Mouse (Mus musculus) forebrain, embryonic 13.5 days (tissue): Measurements from ENCODE around the gene Rrbp1. TPM values are rescaled to one million over a fixed set of nuclear protein-coding genes. Genes with fewer than 3 reads are reported as not detected.

Experiments
- ATAC-seq: fragments of 200-750 bp; cut with Nextera tagmentation; 2 replicates; pipeline ENCODE4 v1.8.0; 2017
- H3K27ac ChIP-seq: fragments of 300-500 bp; sonication (generic); 2 replicates; pipeline ENCODE4 v1.5.1; 2015; ENCODE audit warnings: inconsistent platforms, mild to moderate bottlenecking, moderate library complexity
- H3K27me3 ChIP-seq: fragments of 300-500 bp; sonication (generic); 2 replicates; pipeline ENCODE4 v1.6.1; 2015; ENCODE audit warnings: mild to moderate bottlenecking, inconsistent platforms
- H3K36me3 ChIP-seq: fragments of 300-500 bp; sonication (generic); 2 replicates; pipeline ENCODE4 v1.6.1; 2015; ENCODE audit warnings: mild to moderate bottlenecking, inconsistent platforms; ENCODE audit not compliant: poor library complexity, severe bottlenecking
- H3K4me1 ChIP-seq: fragments of 300-500 bp; sonication (generic); 2 replicates; pipeline ENCODE4 v1.6.1; 2015; ENCODE audit warnings: inconsistent platforms
- H3K4me2 ChIP-seq: fragments of 300-500 bp; sonication (generic); 2 replicates; pipeline ENCODE4 v1.6.1; 2015; ENCODE audit warnings: inconsistent platforms, mild to moderate bottlenecking, moderate library complexity
- H3K4me3 ChIP-seq: fragments of 300-500 bp; sonication (generic); 2 replicates; pipeline ENCODE4 v1.5.1; 2015; ENCODE audit warnings: mild to moderate bottlenecking, inconsistent platforms
- H3K9ac ChIP-seq: fragments of 300-500 bp; sonication (generic); 2 replicates; pipeline ENCODE4 v1.6.1; 2015; ENCODE audit warnings: mild to moderate bottlenecking, inconsistent platforms
- H3K9me3 ChIP-seq: fragments of 300-500 bp; sonication (generic); replicated peaks from 2 replicates; pipeline ENCODE4 v1.6.1; 2016; ENCODE audit warnings: inconsistent platforms
- WGBS: fragments of 180-500 bp; shearing (Covaris S2); methylation state at CpG from one replicate; pipeline ENCODE4 v1.1.7; 2015; 5-methylcytosine and 5-hydroxymethylcytosine counted together
- polyA plus RNA-seq: library from polyadenylated mRNA; unstranded; fragments of >200 nt; fragmentation: Nextera tagmentation; extraction: Ambion mirVana; gene quantifications from 2 replicates; pipeline ENCODE4 v1.2.1, GENCODE M21; 2015

Rrbp1 gene
- polyA plus RNA-seq, 1 experiment from 2014 or later, result 23.9 TPM

DNA sequence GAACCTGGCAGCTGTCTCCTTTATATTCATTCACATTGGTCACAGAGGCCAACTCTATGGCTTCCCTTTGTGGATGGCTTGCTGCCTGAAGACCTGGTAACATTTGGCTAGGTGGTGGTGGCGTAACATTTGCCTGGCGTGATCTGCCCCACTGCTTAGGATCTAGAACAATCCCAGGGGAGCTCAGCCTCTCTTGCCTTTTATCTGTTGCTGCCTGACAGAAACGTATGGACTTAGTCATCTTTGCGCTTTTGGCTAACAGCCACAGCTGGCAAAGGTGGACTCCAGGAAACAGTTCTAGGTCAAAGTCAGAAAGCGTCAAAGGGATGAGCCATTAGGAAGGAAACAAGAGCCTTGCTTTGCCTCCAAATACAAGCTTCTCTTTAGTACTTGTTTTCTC is 106.2 kb downstream of the Rrbp1 start:
- Histone ChIP-seq H3K27me3 (no peaks in the 10 kb centered on the region), H3K4me2 (no peak overlapping the region), H3K9ac (no peak overlapping the region), H3K4me3 (no peak overlapping the region), H3K4me1 (no peaks in the 10 kb centered on the region), H3K27ac (no peak overlapping the region), H3K9me3 (no peaks in the 10 kb centered on the region), H3K36me3 (no peaks in the 10 kb centered on the region)
- no peak for ATAC-seq
- WGBS, result 85% methylated on average over 5 of the region's 5 CpGs

- no peak for ATAC-seq
- H3K9ac ChIP-seq, result no peak overlapping the region
- H3K4me2 ChIP-seq, result no peak overlapping the region
- no peaks in the 10 kb centered on the region for H3K27me3 ChIP-seq
- 87% methylated on average over 9 of the region's 9 CpGs for WGBS
- no peaks in the 10 kb centered on the region for H3K4me1 ChIP-seq
- no peaks in the 10 kb centered on the region for H3K9me3 ChIP-seq
- no peak overlapping the region for H3K27ac ChIP-seq
- no peaks in the 10 kb centered on the region for H3K36me3 ChIP-seq
- no peak overlapping the region for H3K4me3 ChIP-seq
Measured at GRCm38 (mm10) chr2:143903376-143904045, 107.6 kb downstream of the Rrbp1 start.

DNA sequence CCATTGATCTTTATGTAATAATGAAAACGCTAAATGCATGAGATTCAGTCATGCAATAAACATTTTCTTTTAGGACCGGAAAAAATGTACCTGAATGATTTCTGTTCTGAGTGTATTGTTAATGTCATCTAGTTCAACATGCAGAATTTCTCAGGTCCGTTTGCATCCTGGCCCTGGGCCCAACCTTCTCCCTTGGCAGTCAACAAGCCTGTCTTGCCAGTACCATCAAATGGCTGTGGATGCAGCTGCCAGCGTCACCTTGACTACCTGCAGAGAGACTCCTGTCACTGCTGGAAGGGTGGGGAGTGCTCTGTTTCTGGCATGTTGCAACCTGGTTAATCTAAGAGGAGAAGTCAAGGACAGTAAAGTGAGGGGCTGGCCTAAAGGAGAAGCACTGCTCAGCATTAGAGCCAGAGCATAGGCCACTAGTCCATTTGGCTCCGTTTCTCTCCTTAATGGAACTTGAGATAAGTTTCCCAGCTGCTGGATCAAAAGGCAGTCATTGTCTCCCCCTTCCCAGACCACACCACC is 110.2 kb downstream of the Rrbp1 start:
- Histone ChIP-seq H3K36me3 (no peaks in the 10 kb centered on the region), H3K4me2 (no peak overlapping the region), H3K27me3 (no peaks in the 10 kb centered on the region), H3K4me1 (no peaks in the 10 kb centered on the region), H3K9me3 (no peaks in the 10 kb centered on the region), H3K9ac (no peak overlapping the region), H3K4me3 (no peak overlapping the region), H3K27ac (no peak overlapping the region)
- ATAC-seq, result no peak
- 74% methylated on average over 5 of the region's 5 CpGs for WGBS

DNA sequence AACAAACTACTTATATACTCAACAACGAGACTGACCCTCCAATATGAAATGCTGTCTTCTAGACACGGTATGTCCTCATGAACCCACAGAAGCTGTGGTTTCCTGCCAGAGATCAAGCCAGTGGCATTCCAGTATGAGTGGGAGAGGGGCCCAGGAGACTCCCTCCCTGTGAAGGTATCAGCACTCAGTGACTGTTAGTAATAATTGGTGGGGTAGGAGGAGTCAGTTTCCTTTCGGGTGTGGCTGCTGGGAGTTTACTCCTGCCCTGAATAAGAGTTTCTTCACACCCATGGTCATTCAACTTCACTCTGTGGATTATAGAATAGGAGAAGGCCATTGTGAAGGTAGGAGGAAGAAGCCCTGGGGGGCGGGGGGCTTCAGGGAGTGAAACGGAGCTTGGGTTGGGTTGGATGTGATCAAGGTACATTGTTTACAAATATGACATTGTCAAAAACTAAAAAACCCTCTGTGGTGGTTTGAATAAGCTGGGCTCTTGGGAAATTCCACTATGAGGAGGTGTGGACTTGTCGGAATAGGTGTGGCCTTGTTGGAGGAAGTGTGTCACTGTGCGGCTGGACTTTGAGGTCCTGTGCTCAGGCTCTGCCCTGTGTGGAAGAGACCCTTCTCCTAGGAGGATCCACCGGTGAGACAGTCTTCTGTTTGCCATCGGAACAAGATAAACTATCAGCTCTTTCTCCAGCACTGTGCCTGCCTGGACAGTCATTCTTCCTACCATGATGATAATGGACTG is 111.4 kb downstream of the Rrbp1 start:
- Histone ChIP-seq H3K4me3 (no peak overlapping the region), H3K4me2 (no peak overlapping the region), H3K27me3 (no peaks in the 10 kb centered on the region), H3K27ac (no peak overlapping the region), H3K4me1 (no peaks in the 10 kb centered on the region), H3K9me3 (no peaks in the 10 kb centered on the region), H3K36me3 (no peaks in the 10 kb centered on the region), H3K9ac (no peak overlapping the region)
- WGBS, result 92% methylated on average over 9 of the region's 9 CpGs
- no peak for ATAC-seq

Other genes starting within 250 kb of the Rrbp1 start
- gene Bfsp1, start 148.1 kb downstream of the Rrbp1 start, polyA plus RNA-seq, result 0.53 and 0.57 TPM in 2 replicates
- gene Dstn, start 95.9 kb downstream of the Rrbp1 start, polyA plus RNA-seq, result 406 and 414 TPM in 2 replicates
- not detected in 2 replicates for gene Banf2, start 21.8 kb upstream of the Rrbp1 start, polyA plus RNA-seq